Mouse (Mus musculus) kidney, embryonic 15.5 days (tissue): ENCODE results near the gene Lhx4. TPM values are rescaled to one million over a fixed set of nuclear protein-coding genes. Genes with fewer than 3 reads are reported as not detected.

Experiments used
- ATAC-seq: fragments of 200-750 bp; cut with Nextera tagmentation; replicated peaks from 2 replicates; pipeline ENCODE4 v1.8.0; 2017; ENCODE audit warnings: moderate TSS enrichment; ENCODE audit not compliant: low FRiP score
- H3K27ac ChIP-seq: fragments of 300-500 bp; sonication (generic); 2 replicates; pipeline ENCODE4 v1.5.1; 2015; ENCODE audit warnings: mild to moderate bottlenecking, inconsistent platforms
- H3K27me3 ChIP-seq: fragments of 300-500 bp; sonication (generic); 2 replicates; pipeline ENCODE4 v1.6.1; 2015; ENCODE audit warnings: inconsistent platforms
- H3K36me3 ChIP-seq: fragments of 300-500 bp; sonication (generic); 2 replicates; pipeline ENCODE4 v1.6.1; 2015; ENCODE audit warnings: inconsistent platforms
- H3K4me1 ChIP-seq: fragments of 300-500 bp; sonication (generic); 2 replicates; pipeline ENCODE4 v1.6.1; 2015; ENCODE audit warnings: inconsistent platforms
- H3K4me2 ChIP-seq: fragments of 300-500 bp; sonication (generic); 2 replicates; pipeline ENCODE4 v1.6.1; 2015; ENCODE audit warnings: moderate library complexity, mild to moderate bottlenecking, inconsistent platforms
- H3K4me3 ChIP-seq: fragments of 300-500 bp; sonication (generic); replicated peaks from 2 replicates; pipeline ENCODE4 v1.5.1; 2015; ENCODE audit warnings: mild to moderate bottlenecking, inconsistent platforms
- H3K9ac ChIP-seq: fragments of 300-500 bp; sonication (generic); 2 replicates; pipeline ENCODE4 v1.6.1; 2015; ENCODE audit warnings: mild to moderate bottlenecking, inconsistent platforms
- H3K9me3 ChIP-seq: fragments of 300-500 bp; sonication (generic); replicated peaks from 2 replicates; pipeline ENCODE4 v1.6.1; 2016; ENCODE audit warnings: inconsistent platforms
- WGBS: fragments of 180-500 bp; shearing (Covaris S2); methylation state at CpG from one replicate; pipeline ENCODE4 v1.1.7; 2015; ENCODE audit warnings: mixed read lengths; 5-methylcytosine and 5-hydroxymethylcytosine counted together
- polyA plus RNA-seq: library from polyadenylated mRNA; unstranded; fragments of >200 nt; fragmentation: Nextera tagmentation; extraction: Ambion mirVana; gene quantifications from 2 replicates; pipeline ENCODE4 v1.2.1, GENCODE M21; 2015

Lhx4 gene
- polyA plus RNA-seq, 1 experiment from 2014 or later = not detected

GRCm38 (mm10) chr1:155720006-155720405 is 31.5 kb downstream of the Lhx4 start:
- H3K4me1 ChIP-seq = peaks cover 7% of the 10 kb centered on the region
- H3K4me3 ChIP-seq = no peak overlapping the region
- H3K36me3 ChIP-seq = no peaks in the 10 kb centered on the region
- no peaks in the 10 kb centered on the region for H3K9me3 ChIP-seq
- no peak overlapping the region for H3K27ac ChIP-seq
- no peak overlapping the region for H3K4me2 ChIP-seq
- H3K27me3 ChIP-seq = peaks cover 52% of the 10 kb centered on the region
- H3K9ac ChIP-seq = no peak overlapping the region
- 49% methylated on average over 5 of the region's 5 CpGs for WGBS
- ATAC-seq = no peak

GRCm38 (mm10) chr1:155718851-155719250 is 32.6 kb downstream of the Lhx4 start:
- Histone ChIP-seq H3K36me3 (no peaks in the 10 kb centered on the region), H3K27ac (no peak overlapping the region), H3K4me1 (peaks cover 7% of the 10 kb centered on the region), H3K4me2 (no peak overlapping the region), H3K4me3 (no peak overlapping the region), H3K27me3 (peaks cover 41% of the 10 kb centered on the region), H3K9me3 (no peaks in the 10 kb centered on the region), H3K9ac (no peak overlapping the region)
- no peak for ATAC-seq
- WGBS = 67% methylated on average over 3 of the region's 3 CpGs

- no peak for ATAC-seq
- Histone ChIP-seq H3K9me3 (no peaks in the 10 kb centered on the region), H3K9ac (no peak overlapping the region), H3K27me3 (peaks cover 28% of the 10 kb centered on the region), H3K4me1 (peaks cover under 1% of the 10 kb centered on the region; the same call in 1 of the 2 replicates), H3K27ac (no peak overlapping the region), H3K36me3 (no peaks in the 10 kb centered on the region), H3K4me2 (no peak overlapping the region), H3K4me3 (no peak overlapping the region)
- 91% methylated on average over 12 of the region's 12 CpGs for WGBS
Measured at GRCm38 (mm10) chr1:155717301-155717700, 34.2 kb downstream of the Lhx4 start.

DNA sequence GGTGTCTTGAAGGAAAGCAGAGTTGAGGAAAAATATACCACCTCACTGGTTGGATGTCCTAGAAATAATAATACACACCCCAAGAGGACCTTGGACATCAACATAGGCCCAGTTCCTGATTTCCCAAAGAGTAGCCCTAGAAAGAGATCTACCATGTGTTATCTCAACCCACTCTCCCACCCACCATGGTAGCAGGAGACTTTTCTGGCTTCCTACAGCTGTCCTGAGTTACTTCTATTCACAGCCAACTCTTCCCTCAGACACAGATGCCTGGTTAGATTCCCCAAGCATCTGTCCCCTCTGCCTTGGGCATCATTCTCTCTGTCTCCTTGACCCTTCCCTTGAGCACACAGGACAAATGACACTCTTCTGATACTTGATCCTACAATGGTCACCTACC is 36.1 kb downstream of the Lhx4 start:
- ATAC-seq = no peak
- H3K4me3 ChIP-seq = no peak overlapping the region
- H3K27ac ChIP-seq = no peak overlapping the region
- H3K27me3 ChIP-seq = peaks cover 24% of the 10 kb centered on the region
- no peak overlapping the region for H3K4me2 ChIP-seq
- H3K4me1 ChIP-seq = no peaks in the 10 kb centered on the region
- no peaks in the 10 kb centered on the region for H3K36me3 ChIP-seq
- H3K9ac ChIP-seq = no peak overlapping the region
- H3K9me3 ChIP-seq = no peaks in the 10 kb centered on the region

DNA sequence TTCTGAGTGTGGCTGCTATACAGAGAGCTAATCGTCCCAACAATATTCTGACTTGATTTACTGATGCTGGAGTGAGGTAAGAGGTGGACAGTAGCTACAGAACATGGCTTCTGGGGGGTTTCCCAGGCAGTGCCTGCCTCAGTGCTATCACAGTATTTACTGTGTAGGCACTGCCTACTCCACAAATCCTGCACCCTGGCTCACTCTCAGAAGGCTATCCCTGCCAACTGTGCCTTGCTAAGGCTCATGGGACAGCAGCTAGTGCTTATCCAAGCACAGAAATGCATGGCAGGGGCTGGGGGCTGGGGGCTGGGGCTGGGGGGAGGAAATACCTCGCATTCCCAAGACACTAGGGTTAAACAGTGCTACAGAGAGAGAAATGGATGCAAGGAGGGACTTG is 38.2 kb downstream of the Lhx4 start:
- Histone ChIP-seq H3K27me3 (0 out of 2 replicates have a peak, but pooled peaks cover 6% of the 10 kb centered on the region), H3K9ac (no peak overlapping the region), H3K4me2 (no peak overlapping the region), H3K4me1 (no peaks in the 10 kb centered on the region), H3K4me3 (no peak overlapping the region), H3K27ac (no peak overlapping the region), H3K9me3 (no peaks in the 10 kb centered on the region), H3K36me3 (no peaks in the 10 kb centered on the region)
- WGBS = 62% methylated on average over 2 of the region's 2 CpGs
- ATAC-seq = no peak

- Histone ChIP-seq H3K27me3 (no peaks in the 10 kb centered on the region), H3K4me3 (no peak overlapping the region), H3K4me2 (no peak overlapping the region), H3K9ac (no peak overlapping the region), H3K36me3 (no peaks in the 10 kb centered on the region), H3K4me1 (0 out of 2 replicates have a peak, but pooled peaks cover 2% of the 10 kb centered on the region), H3K27ac (no peak overlapping the region), H3K9me3 (no peaks in the 10 kb centered on the region)
- ATAC-seq = peak; percentile 33; the same call in 1 of the 2 replicates
- WGBS = 52% methylated on average over 5 of the region's 5 CpGs
Measured at GRCm38 (mm10) chr1:155704182-155704581, 47.3 kb downstream of the Lhx4 start.

- Histone ChIP-seq H3K27ac (no peak overlapping the region), H3K4me1 (peaks cover 3% of the 10 kb centered on the region; the same call in 1 of the 2 replicates), H3K4me3 (no peak overlapping the region), H3K27me3 (no peaks in the 10 kb centered on the region), H3K36me3 (no peaks in the 10 kb centered on the region), H3K4me2 (no peak overlapping the region), H3K9ac (no peak overlapping the region), H3K9me3 (no peaks in the 10 kb centered on the region)
- ATAC-seq = no peak
- 89% methylated on average over 5 of the region's 5 CpGs for WGBS
Measured at GRCm38 (mm10) chr1:155703191-155703680, 48.2 kb downstream of the Lhx4 start.

DNA sequence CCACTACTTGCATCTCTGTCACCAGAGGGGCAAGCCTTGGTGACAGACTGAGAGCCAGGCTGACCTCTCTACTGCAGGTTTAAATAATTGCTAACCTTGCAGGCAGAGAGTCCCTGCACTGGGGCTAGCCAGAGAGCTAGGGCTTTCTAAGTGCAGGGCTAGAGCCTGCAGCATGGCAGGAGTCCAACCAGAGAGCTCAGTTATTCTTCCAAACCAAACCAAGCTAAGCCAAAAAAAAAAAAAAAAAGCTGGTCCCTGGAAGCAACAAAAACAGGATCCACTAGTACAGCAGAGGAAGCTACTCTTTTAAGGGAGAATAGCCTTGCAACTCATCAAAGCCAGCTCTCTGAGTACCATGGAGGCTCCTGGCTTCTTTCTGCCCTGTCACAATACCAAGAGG is 50.6 kb downstream of the Lhx4 start:
- Histone ChIP-seq H3K4me1 (peaks cover 4% of the 10 kb centered on the region; the same call in 1 of the 2 replicates), H3K36me3 (no peaks in the 10 kb centered on the region), H3K9me3 (no peaks in the 10 kb centered on the region), H3K4me3 (no peak overlapping the region), H3K9ac (no peak overlapping the region), H3K27me3 (no peaks in the 10 kb centered on the region), H3K27ac (no peak overlapping the region), H3K4me2 (no peak overlapping the region)
- ATAC-seq = no peak

GRCm38 (mm10) chr1:155698373-155699159 is 52.9 kb downstream of the Lhx4 start:
- 33% methylated on average over 17 of the region's 17 CpGs for WGBS
- Histone ChIP-seq H3K4me1 (peaks cover 4% of the 10 kb centered on the region; the same call in 1 of the 2 replicates), H3K9me3 (no peaks in the 10 kb centered on the region), H3K4me3 (no peak overlapping the region), H3K27ac (no peak overlapping the region), H3K27me3 (no peaks in the 10 kb centered on the region), H3K9ac (no peak overlapping the region), H3K4me2 (peak overlapping the region; percentile 13; the same call in 1 of the 2 replicates), H3K36me3 (no peaks in the 10 kb centered on the region)
- peak; percentile 77; the same call in 1 of the 2 replicates for ATAC-seq

DNA sequence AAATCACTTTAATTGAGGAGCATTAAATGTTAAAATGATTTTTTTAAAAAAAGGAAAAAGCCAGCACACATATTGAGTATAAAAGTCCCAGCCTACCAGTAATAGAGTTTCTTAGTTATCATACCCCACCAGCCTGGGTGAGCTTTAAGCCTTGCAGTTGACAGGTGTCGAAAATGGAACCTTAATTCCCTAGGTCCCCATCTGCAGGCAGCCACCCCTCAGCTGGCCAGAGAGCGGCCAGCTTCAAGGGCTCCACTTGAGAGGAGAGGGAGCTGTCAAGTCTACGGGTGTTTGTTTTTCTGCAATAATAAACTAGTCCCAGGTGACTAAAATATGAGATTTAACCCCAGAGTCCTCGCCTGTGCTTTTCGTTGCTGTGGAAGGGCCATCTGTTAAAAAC is 58.0 kb downstream of the Lhx4 start:
- H3K4me1 ChIP-seq = peaks cover 6% of the 10 kb centered on the region; the same call in 1 of the 2 replicates
- H3K27ac ChIP-seq = no peak overlapping the region
- no peak overlapping the region for H3K4me3 ChIP-seq
- H3K4me2 ChIP-seq = no peak overlapping the region
- no peaks in the 10 kb centered on the region for H3K9me3 ChIP-seq
- no peaks in the 10 kb centered on the region for H3K27me3 ChIP-seq
- no peak for ATAC-seq
- WGBS = 46% methylated on average over 5 of the region's 5 CpGs
- H3K9ac ChIP-seq = no peak overlapping the region
- 0 out of 2 replicates have a peak, but pooled peaks cover 3% of the 10 kb centered on the region for H3K36me3 ChIP-seq

DNA sequence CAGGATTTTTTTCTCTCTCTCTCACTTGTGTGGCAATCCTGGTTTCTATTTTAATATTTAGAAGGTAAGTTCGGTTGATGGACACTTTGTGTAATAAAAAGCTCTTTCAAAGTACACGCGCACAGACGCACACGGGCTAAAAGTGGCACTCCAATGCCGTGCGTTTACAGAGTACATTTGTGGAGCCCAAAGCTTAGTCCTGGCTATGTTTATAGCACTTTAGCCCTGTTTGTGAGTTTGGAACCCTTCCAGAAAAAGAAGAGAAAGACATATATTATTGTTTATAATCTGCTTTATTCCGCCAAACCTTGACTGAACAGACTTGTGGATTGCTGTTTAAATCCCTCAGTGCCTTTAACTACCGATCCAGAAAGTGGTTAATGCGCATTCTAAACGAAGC is 58.5 kb downstream of the Lhx4 start:
- no peak overlapping the region for H3K4me3 ChIP-seq
- no peak for ATAC-seq
- 0 out of 2 replicates have a peak, but pooled peaks cover 7% of the 10 kb centered on the region for H3K36me3 ChIP-seq
- H3K4me1 ChIP-seq = 0 out of 2 replicates have a peak, but pooled peaks cover 4% of the 10 kb centered on the region
- H3K27me3 ChIP-seq = no peaks in the 10 kb centered on the region
- H3K9ac ChIP-seq = no peak overlapping the region
- no peak overlapping the region for H3K27ac ChIP-seq
- no peak overlapping the region for H3K4me2 ChIP-seq
- 67% methylated on average over 11 of the region's 11 CpGs for WGBS
- H3K9me3 ChIP-seq = no peaks in the 10 kb centered on the region

- 0 out of 2 replicates have a peak, but pooled peaks cover 7% of the 10 kb centered on the region for H3K36me3 ChIP-seq
- 95% methylated on average over 6 of the region's 6 CpGs for WGBS
- no peak for ATAC-seq
- H3K9me3 ChIP-seq = no peaks in the 10 kb centered on the region
- no peak overlapping the region for H3K4me3 ChIP-seq
- no peak overlapping the region for H3K4me2 ChIP-seq
- H3K27me3 ChIP-seq = no peaks in the 10 kb centered on the region
- H3K27ac ChIP-seq = no peak overlapping the region
- 0 out of 2 replicates have a peak, but pooled peaks cover 4% of the 10 kb centered on the region for H3K4me1 ChIP-seq
- H3K9ac ChIP-seq = no peak overlapping the region
Measured at GRCm38 (mm10) chr1:155692230-155692629, 59.3 kb downstream of the Lhx4 start.
